Mouse (Mus musculus) kidney, postnatal 0 days (tissue): Measurements from ENCODE around the gene Trim38. TPM values are rescaled to one million over a fixed set of nuclear protein-coding genes. Genes with fewer than 3 reads are reported as not detected.

Experiments used
- ATAC-seq: fragments of 200-750 bp; cut with Nextera tagmentation; replicated peaks from 2 replicates; pipeline ENCODE4 v1.8.0; 2017; ENCODE audit warnings: low read depth, moderate number of reproducible peaks, moderate TSS enrichment, moderate library complexity; ENCODE audit not compliant: low FRiP score
- DNase-seq: peaks from one replicate; pipeline ENCODE4 v3.0.0-alpha.2; 2016; ENCODE audit warnings: low spot score
- H3K27ac ChIP-seq: fragments of 300-500 bp; sonication (generic); 2 replicates; pipeline ENCODE4 v1.5.1; 2014; ENCODE audit warnings: mild to moderate bottlenecking
- H3K27me3 ChIP-seq: fragments of 300-500 bp; sonication (generic); 2 replicates; pipeline ENCODE4 v1.6.1; 2014; ENCODE audit warnings: low read length, mixed read lengths; ENCODE audit not compliant: insufficient read depth
- H3K36me3 ChIP-seq: fragments of 300-500 bp; sonication (generic); 2 replicates; pipeline ENCODE4 v1.6.1; 2014; ENCODE audit warnings: low read length, mixed read lengths; ENCODE audit not compliant: insufficient read depth
- H3K4me1 ChIP-seq: fragments of 300-500 bp; sonication (generic); replicated peaks from 2 replicates; pipeline ENCODE4 v1.6.1; 2014; ENCODE audit warnings: antibody characterized with exemption, low read length, mixed read lengths; ENCODE audit not compliant: insufficient read depth
- H3K4me2 ChIP-seq: fragments of 300-500 bp; sonication (generic); 2 replicates; pipeline ENCODE4 v1.6.1; 2014; ENCODE audit warnings: mild to moderate bottlenecking, low read length, moderate library complexity, mixed read lengths
- H3K4me3 ChIP-seq: fragments of 300-500 bp; sonication (generic); replicated peaks from 2 replicates; pipeline ENCODE4 v1.5.1; 2014; ENCODE audit warnings: low read depth, low read length
- H3K9ac ChIP-seq: fragments of 300-500 bp; sonication (generic); 2 replicates; pipeline ENCODE4 v1.6.1; 2014; ENCODE audit warnings: low read depth, low read length
- H3K9me3 ChIP-seq: fragments of 300-500 bp; sonication (generic); replicated peaks from 2 replicates; pipeline ENCODE4 v1.6.1; 2016; ENCODE audit warnings: low read length, inconsistent platforms, mixed read lengths
- CTCF ChIP-seq: IDR thresholded peaks from 2 replicates; pipeline ENCODE4 v1.5.1; 2016; ENCODE audit warnings: antibody characterized with exemption, low read depth, mild to moderate bottlenecking, moderate library complexity
- WGBS: fragments of 180-500 bp; shearing (Covaris S2); extraction: QIAGEN DNeasy Blood & Tissue Kit; methylation state at CpG from one replicate; pipeline ENCODE4 v1.1.7; 2014; 5-methylcytosine and 5-hydroxymethylcytosine counted together
- polyA plus RNA-seq: library from polyadenylated mRNA; unstranded; fragments of >200 nt; fragmentation: Nextera tagmentation; extraction: Ambion mirVana; gene quantifications from 2 replicates; pipeline ENCODE4 v1.2.1, GENCODE M21; 2015

Gene Trim38
- polyA plus RNA-seq, 1 experiment from 2014 or later, result not detected

GRCm38 (mm10) chr13:23756790-23757189, 12.9 kb upstream of the Trim38 start, which contains the start of gene Hist1h4b:
TSS of gene Hist1h4b (plus strand) at chr13:23757013.
- 0% methylated on average over 15 of the region's 22 CpGs for WGBS
- ATAC-seq (peak; percentile 69), DNase-seq (peak; percentile 96)
- H3K9me3 ChIP-seq, result no peaks in the 10 kb centered on the region
- TF ChIP-seq CTCF, result no peak; the same call in 1 of the 2 replicates
- peak within 1 kb of the TSS; percentile 93 for H3K27ac ChIP-seq
- peaks cover 7% of the 10 kb centered on the region; the same call in 1 of the 2 replicates for H3K4me1 ChIP-seq
- H3K4me3 ChIP-seq, result peak within 1 kb of the TSS; percentile 36
- peak within 1 kb of the TSS; percentile 57 for H3K4me2 ChIP-seq
- no peaks in the 10 kb centered on the region for H3K36me3 ChIP-seq
- H3K9ac ChIP-seq, result peak within 1 kb of the TSS; percentile 55
- no peaks in the 10 kb centered on the region for H3K27me3 ChIP-seq

GRCm38 (mm10) chr13:23757211-23757773, 12.4 kb upstream of the Trim38 start:
- WGBS, result 2% methylated on average over 15 of the region's 23 CpGs
- peak; percentile 62 for DNase-seq

GRCm38 (mm10) chr13:23757921-23758320, 11.8 kb upstream of the Trim38 start:
- H3K9ac ChIP-seq, result no peak overlapping the region
- no peak overlapping the region for H3K4me3 ChIP-seq
- H3K4me2 ChIP-seq, result no peak overlapping the region; the same call in 1 of the 2 replicates
- no peak for DNase-seq
- 42% methylated on average over 3 of the region's 3 CpGs for WGBS
- H3K4me1 ChIP-seq, result peaks cover 7% of the 10 kb centered on the region; the same call in 1 of the 2 replicates
- H3K36me3 ChIP-seq, result no peaks in the 10 kb centered on the region
- H3K27ac ChIP-seq, result no peak overlapping the region
- no peak for TF ChIP-seq CTCF
- ATAC-seq, result no peak
- no peaks in the 10 kb centered on the region for H3K9me3 ChIP-seq
- no peaks in the 10 kb centered on the region for H3K27me3 ChIP-seq

More at GRCm38 (mm10) chr13:23757211-23757773, 12.4 kb upstream of the Trim38 start:
- TF ChIP-seq CTCF, result no peak
- H3K4me3 ChIP-seq, result peak overlapping the region; percentile 36
- no peaks in the 10 kb centered on the region for H3K36me3 ChIP-seq
- peaks cover 7% of the 10 kb centered on the region; the same call in 1 of the 2 replicates for H3K4me1 ChIP-seq
- no peaks in the 10 kb centered on the region for H3K9me3 ChIP-seq
- H3K27me3 ChIP-seq, result no peaks in the 10 kb centered on the region
- H3K4me2 ChIP-seq, result peak overlapping the region; percentile 57
- peak overlapping the region; percentile 55 for H3K9ac ChIP-seq
- peak overlapping the region; percentile 93 for H3K27ac ChIP-seq
- ATAC-seq, result peak; percentile 15

GRCm38 (mm10) chr13:23759251-23759771, 10.4 kb upstream of the Trim38 start:
- no peak for DNase-seq
- Histone ChIP-seq H3K9me3 (no peaks in the 10 kb centered on the region), H3K9ac (no peak overlapping the region), H3K4me2 (no peak overlapping the region), H3K27ac (no peak overlapping the region), H3K4me3 (no peak overlapping the region), H3K27me3 (no peaks in the 10 kb centered on the region), H3K4me1 (peaks cover 15% of the 10 kb centered on the region), H3K36me3 (no peaks in the 10 kb centered on the region)
- 65% methylated on average over 3 of the region's 3 CpGs for WGBS
- TF ChIP-seq CTCF, result no peak
- no peak for ATAC-seq

GRCm38 (mm10) chr13:23759916-23760239, 9.8 kb upstream of the Trim38 start:
- DNase-seq (no peak), ATAC-seq (no peak)
- Histone ChIP-seq H3K4me3 (peak overlapping the region; percentile 42; the same call in 1 of the 2 replicates), H3K27ac (peak overlapping the region; percentile 89; the same call in 1 of the 2 replicates), H3K4me2 (peak overlapping the region; percentile 76), H3K36me3 (no peaks in the 10 kb centered on the region), H3K4me1 (peaks cover 17% of the 10 kb centered on the region), H3K9ac (0 out of 2 replicates have a peak overlapping the region, but pooled peaks have one; percentile 59), H3K9me3 (no peaks in the 10 kb centered on the region), H3K27me3 (no peaks in the 10 kb centered on the region)
- 65% methylated on average over 1 of the region's 1 CpGs for WGBS
- no peak for TF ChIP-seq CTCF

- ATAC-seq, result 0 out of 2 replicates have a peak, but pooled peaks have one; percentile 0
- Histone ChIP-seq H3K4me3 (peak overlapping the region; percentile 42), H3K4me2 (peak overlapping the region; percentile 76), H3K9me3 (no peaks in the 10 kb centered on the region), H3K9ac (peak overlapping the region; percentile 59), H3K27me3 (no peaks in the 10 kb centered on the region), H3K4me1 (peaks cover 17% of the 10 kb centered on the region), H3K36me3 (no peaks in the 10 kb centered on the region), H3K27ac (peak overlapping the region; percentile 89)
- WGBS, result 2% methylated on average over 19 of the region's 27 CpGs
- DNase-seq, result peak; percentile 82
- TF ChIP-seq CTCF, result peak; percentile 20; the same call in 1 of the 2 replicates
These were observed 9.3 kb upstream of the Trim38 start for GRCm38 (mm10) chr13:23760240-23760971.
